Mouse (Mus musculus) adrenal gland, adult (tissue): ENCODE data around the gene Rcc2.

ENCODE experiments used
- DNase-seq, 2 experiments: peaks; one replicate each; pipeline ENCODE4 v3.0.0; 2022 to 2023; ENCODE audit warnings: low spot score in 1 of 2; ENCODE audit not compliant: inconsistent age in 2 of 2

Gene Rcc2

DNA sequence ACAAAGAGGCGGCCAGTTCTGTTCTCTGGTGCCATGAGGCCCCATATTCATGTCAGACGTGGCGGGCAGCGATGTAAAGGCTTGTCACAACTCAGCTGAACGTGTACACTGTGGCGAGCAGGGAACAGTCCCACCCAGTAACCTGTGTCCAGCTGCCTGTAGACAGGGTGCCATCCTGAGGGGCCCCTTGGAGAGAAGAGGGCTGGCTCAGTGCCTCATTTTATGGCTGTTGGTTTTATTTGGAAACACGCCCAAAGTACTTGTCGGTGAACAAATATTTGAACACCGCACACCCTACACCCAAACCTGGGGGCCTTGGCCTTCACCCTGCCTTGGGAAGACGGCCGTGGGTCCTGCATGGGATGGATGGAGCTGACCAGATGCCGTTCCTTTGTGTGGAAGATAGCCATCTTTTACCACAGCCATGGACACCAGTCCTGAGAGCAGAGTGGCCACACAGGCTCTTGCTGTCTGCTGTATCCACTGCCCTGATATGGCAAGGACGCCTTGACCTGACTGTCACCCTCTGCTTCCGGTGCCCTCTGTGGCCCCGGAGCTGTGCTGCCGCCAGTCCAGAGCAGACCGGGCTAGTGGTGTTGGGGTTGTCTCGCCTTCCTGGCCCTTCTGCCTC, 8.1 kb downstream of the Rcc2 start:
- DNase-seq = no peak

DNA sequence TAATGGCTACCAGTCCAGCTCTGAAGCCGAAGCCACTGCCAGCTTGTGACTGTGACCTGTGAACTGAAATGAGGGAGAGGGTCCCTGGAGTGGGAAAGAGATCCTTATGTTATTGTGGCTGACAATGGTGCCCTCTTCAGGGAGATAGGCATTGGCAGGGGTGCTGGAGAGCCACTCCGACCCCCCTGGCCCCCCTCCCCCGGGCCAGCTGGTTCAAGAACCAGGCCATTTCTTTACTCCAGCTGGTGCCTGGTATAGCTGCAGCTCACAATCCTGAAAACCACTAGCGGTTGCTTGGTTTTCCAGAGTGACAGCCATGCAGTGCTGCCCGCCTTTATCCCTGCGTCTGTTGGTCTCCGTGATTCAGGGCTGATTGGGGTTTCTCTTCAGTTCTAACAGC, 8.8 kb downstream of the Rcc2 start:
- no peak for DNase-seq

DNA sequence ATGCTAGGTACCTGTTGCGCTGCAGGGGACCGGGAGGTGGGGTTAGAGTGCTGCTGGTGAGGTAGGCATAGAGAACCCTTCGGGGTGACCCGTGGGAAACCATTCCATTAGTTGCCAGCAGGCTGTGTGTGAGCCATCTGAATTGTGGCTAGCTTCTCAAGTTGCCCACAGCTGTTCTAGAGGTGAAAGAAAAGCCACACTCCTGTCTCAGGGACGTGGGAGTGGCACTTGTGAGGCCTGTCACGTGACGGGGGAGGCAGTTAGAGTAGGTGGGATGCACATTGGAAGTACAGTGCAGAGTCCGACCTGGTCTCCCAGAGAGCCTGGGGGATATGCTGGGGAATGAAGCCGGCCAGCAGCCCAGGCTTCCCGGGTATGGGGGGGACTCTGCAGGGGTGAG, 9.3 kb downstream of the Rcc2 start:
- no peak for DNase-seq

DNA sequence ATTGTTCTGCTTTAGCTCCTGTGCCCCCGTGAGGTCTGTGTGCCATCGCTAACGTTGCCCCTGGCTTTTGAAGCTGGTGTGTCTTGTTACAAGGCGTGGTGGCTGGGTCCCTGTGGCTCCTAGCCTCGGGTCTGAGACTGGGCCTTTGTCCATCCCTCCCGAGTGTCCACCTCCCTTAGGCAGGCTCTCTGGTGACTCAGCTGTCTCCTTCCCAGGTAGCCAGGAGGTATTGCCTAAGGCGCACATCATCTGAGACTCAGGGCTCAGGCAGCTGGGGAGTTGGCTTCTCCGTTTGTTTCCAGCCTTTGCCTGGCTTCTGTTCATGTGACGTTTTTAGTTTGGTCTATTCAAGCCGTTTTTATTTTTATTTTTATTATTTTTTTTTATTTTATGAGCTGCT, 10.4 kb downstream of the Rcc2 start:
- no peak for DNase-seq

DNA sequence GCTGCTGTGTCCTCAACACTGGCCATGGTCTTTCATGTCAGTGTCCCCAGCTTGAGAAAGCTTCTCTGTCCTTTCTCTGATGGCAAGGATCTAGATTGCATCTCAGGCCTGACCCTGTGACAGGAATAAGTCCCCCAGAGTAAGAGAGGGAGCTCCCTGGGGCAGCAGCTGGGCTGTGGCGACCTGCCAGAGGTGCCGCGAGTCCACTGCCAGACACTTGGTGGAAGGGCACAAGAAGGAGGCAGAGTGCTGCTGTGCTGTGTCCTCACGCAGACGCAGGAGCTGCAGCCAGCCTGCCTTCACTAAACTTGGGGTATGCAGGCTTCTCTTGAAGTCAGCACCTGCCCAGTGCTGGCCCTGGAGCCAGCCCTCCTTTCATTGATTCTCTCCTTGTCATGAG, 11.0 kb downstream of the Rcc2 start:
- no peak for DNase-seq

DNA sequence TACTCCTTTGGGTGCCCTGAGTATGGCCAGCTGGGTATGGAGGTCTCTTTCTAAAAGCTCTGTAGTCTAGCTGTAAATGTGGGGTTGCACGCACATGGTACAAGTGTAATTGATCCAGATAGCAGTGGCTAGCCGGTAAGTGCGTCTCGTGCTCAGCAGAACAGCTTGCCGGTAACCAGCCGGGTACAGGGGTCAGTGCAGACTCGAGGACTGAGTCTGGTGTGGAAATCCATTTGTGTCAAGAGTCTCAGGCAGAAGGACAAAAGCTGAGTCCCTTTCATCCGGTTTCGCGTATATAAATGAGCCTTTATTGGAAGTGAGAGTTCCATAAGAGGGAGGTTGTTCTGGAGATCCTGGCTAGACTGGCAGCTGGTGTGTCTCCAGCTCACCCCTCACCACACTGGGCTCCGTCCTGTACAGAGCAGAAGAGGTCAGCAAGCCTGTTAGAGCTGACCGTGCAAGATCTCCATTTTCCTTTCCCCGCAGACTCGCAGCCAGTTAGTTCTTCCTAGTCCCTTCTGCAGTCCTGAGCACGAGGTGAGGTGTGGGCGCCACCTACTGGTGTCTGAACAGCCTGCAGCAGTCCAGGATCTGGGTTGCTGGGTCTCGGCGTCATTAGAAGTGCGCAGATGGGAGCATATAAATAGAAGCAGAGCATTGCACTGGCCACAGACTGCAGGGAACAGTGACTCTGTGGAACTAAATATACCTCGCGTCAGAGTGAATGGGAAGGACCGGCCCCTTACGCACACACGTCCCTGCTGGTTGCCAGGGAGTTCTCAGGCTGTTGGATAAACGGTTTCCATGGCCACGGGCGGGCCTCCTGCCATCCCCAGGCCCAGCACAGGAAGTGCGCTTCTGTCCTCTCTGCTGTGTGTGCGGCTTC, 13.4 kb downstream of the Rcc2 start:
- peak; percentile 91 to 96 for DNase-seq

DNA sequence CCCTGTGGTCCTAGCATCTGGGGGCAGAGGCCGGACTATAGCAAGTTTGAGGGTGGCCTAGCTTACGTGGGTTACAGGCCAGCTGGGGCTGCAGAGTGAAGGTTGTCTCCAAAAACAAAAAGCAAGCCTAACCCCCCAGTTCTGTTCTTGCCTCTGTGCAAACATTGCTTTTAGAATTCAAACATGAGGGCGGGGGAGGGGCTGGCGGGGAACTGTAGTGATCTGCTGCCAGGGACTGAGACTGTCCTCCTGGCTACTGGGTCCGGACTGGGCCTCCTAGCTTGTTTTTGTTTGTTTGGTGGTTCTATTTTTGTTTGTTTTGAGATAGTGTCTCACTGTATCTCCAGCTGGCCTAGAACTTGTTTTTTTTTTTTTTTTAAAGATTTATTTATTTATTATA, 14.2 kb downstream of the Rcc2 start:
- no peak for DNase-seq

DNA sequence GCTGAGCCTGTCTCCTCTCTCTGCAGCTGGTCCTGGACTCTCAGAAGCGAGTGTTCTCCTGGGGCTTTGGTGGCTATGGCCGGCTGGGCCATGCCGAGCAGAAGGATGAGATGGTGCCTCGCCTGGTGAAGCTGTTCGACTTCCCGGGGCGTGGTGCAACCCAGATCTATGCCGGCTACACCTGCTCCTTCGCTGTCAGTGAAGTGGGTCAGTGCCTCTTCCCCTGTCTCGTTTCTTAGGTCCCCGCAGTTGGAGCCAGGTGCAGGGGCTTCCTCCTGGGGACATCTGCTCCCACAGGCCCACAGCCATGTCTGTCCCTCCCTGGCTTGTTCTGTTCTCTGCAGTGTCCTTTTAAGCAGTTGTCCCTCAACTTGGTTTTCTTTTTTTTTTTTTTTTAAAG, 16.7 kb downstream of the Rcc2 start:
- no peak for DNase-seq

DNA sequence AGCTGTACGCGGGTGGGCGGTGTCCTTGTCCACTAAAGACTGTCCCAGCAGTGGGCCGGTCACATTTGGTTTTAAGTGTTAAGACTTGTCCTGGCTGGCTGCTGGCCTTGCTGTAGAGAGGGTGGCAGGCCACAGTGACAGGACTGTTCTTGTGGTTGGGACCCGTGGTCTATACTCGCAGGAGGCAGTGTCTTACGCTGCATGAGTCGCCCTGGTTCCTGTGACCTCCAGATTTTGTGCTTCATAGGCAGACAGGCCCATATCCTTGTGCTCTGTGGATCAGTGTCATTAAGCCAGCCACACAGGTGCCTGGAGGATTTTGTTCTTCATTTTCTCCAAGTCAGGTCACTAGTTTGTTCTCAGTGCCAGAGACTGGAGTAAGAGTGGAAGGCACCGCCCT, 18.1 kb downstream of the Rcc2 start:
- peak; percentile 48 to 70 for DNase-seq

DNA sequence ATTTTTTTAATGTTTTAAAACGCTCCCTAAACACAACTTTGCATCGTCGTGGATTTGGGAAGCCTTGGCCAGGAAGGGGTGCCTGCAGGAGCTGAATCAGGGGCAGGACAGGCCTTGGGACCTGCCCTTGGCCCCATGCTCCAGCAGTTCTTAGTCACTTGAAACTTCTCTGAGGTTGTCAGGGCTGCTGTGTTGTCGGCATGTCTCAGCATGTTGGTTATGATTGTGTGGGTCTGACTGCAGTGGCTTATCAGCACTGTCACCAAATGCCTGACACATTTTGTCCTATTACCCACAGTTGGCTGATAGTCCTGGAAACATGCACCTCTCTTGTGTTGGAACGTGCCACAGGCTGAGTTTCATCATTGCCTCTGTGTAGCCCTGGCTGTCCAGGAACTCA, 19.8 kb downstream of the Rcc2 start:
- peak; percentile 75 to 84 for DNase-seq

DNA sequence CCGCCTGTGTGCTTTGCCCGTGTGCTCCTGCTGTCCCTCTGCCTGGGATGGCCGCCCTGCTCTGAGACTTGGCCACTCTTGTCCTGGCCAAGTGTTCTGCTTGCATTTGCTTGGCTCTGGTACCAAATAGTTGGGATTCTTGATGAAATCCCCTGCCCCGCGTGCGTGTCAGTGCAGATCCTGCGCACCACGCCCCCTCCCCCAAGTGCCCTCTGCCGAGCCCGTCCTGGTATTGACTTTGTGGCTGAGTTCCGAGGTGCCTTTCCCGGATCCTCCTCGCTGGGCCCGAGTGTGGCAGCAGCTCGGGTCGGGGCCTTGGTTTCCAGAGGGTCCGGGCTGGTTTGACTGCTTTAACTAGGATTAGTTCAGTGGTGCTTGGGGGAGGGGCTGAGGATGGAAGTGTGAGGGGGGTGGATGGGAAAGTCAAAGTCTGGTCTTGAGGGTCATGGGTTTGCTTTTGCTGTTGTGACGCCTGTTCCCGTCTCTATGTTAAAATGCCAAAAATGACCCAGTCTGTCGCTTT, 21.7 kb downstream of the Rcc2 start:
- no peak for DNase-seq

DNA sequence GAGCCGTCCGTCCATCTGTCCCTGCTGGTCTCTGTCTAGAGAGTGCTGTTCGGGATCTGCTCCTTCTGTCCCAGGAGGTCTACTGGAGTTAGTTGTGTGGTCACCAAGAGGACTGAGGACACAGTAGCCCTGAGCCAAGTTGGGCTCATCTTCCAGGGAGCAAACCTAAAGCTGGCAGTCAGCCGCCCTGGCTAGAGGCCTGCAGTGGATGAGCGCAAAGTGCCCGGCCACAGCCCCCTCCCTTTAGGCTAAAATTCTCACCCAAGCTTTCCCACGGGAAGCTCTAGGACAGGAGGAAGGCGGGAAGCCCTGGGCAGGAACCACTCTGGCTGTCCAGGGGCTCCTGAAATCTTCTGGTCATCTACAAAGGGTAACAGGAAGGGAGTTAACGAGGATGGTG, 22.4 kb downstream of the Rcc2 start:
- DNase-seq = no peak

DNA sequence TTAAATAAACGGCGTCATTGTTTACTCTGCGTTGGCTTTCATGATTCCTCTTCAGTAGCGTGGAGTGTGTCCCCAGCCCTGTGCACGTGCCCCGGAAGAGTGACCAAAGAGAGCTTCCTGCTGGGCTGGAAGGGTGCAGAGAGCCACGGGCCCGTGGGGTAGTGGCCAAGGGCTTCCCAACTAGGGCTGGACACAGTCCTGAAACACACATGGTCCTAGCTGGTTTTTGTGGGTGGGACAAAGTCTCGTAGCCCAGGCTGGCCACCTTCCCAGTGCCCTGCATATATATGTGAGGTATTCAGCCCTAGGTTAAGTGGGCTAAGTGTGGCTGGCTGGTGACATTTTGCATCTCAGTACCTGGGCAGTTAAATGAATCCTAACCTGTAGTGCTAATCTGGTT, 22.9 kb downstream of the Rcc2 start:
- DNase-seq = peak in 1 of 2 experiments; percentile 18

DNA sequence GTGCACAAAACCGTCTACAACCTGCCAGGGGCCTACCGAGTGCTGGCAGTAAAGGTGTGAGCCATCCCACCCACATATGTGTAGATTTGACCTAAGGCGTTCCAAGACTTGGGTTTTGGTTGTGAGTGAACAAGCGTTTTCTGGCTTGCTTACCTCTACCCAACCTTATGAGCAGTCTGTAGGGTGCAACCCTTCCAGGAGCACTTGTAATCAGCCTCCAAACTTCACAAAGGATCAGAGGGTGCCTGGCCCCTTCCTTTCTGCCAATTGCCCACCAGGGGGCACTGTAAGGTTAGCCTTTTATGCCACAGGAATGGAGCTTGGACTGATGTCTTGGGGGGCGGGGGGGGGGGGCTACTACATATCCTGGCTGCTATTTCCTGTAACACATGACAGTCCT, 23.5 kb downstream of the Rcc2 start:
- peak in 1 of 2 experiments; percentile 51 for DNase-seq

DNA sequence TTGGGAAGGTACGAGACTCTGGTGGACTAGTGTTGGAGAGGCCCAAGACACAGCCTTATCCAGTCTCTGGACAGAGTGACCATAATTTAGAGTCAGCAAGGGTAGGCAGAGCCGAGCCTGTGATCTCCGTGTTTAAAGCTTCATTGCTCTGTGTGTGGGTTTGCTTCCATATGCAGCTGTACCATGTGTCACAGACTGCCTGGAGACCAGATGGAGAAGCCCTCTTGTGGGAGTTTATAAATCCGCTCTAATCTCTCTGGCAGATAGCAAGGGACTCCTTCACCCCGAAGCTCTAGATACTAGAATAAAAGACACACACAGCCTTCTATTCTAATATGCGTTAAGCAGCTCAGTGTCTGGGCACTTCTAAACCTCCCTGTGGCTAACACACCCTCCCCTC, 24.4 kb downstream of the Rcc2 start:
- no peak for DNase-seq

DNA sequence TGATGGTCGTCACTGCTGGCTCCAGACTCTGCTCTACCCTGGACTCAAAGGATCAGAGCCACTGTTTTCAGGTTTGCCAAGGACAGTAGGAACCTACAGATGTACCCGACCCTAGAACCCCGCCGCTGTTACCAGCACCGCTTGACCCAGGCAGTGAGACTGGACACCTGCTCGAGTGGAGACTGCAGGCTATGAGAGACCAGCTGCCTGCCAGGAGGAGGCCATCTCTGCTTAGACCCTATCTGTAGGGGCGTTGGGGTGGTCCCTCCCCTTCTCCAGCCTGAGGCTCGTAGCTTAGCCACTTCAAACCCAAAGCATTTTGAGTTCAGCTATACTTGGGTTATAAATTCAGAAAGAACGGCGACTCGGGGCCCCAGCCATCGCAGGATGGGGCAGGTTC, 26.6 kb downstream of the Rcc2 start:
- DNase-seq = no peak

DNA sequence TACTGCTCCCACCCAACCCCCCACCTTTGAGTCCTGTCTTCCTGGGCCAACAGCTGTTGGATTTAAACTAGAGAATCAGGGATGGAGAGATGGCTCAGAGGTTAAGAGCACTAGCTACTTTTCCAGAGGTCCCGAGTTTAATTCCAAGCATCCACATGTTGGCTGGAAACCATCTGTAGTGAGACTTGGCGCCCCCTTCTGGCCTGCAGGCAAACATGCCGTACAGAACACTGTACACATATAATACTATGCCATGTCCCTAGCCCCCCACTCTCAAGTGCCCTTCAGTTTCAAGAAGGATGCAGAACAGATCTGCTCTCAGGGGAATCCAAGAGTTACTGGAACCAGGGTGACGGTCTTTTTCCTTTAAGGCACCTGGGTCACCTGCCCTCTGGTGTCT, 31.3 kb downstream of the Rcc2 start:
- DNase-seq = no peak

DNA sequence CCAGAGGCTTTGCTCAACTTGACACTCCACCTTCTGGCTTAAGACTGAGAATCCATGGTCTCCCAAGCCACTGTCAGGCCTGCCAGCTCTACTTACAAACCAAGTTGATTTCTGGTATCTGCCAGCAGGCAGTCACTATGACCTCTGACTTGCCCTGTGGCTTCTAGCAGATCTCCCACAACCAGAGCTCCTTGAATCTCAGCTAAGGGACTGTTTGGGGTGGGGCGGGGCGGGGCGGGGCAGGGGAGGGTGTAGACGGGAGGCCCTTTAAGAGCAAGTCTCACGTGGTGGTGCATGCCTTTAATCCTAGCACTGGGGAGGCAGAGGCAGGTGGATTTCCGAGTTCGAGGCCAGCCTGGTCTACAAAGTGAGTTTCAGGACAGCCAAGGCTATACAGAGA, 32.5 kb downstream of the Rcc2 start:
- DNase-seq = no peak

DNA sequence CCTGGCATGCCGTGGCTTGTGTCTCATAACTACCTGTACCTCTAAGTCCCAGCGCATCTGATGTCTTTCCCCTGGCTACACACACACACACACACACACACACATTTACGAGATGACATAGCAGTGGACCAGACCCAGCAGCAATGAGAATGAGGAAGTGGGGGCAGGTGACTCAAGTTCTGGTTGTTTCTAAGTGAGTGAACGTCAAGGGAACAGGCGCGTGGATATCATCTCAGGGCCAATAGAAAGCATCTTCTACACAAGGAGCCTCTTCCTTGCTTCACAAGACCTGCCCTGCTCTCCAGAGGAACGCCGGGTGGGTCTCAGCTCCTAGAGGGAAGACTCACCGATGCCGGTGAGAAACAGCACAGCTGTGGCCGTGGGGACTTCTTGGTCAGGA, 40.3 kb downstream of the Rcc2 start:
- DNase-seq = no peak

DNA sequence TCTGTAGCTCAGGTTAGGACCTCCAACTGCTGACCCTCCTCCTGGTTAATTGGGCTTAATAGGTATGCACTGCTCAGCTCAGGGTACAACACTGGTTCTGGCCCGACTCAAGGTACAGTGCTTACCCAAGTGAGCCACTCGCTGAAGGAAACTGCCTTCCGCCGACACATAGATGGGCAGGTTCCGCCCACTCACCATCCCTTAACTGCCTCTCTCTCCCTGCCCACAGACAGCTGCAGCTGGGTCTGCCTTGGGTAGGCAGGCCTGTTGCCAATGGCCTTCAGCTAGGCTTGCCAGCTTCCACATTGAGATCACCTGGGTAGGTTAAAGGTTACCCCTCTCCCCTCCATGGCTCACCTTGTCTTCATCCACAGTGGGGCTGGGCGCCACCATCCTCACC, 41.1 kb downstream of the Rcc2 start:
- DNase-seq = no peak

DNA sequence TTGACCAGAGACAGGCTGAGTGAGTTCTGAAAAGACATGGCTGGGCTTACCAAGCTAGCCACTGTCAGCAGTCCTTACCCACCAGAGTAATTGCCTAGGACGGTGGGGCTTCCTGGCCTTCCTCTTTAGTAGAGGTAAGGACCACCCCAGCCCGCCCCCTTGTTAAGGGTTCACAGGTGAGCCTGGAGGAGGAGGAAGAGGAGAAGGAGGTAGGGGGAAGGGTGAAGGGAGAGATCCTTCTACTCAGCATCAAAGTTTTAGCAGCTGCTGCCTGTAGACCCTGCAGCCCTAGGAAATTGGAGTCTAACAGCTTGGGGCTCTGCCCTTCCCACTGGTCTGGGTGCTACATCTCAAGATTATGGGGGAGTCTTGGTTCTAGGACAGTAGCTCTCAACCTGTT, 42.2 kb downstream of the Rcc2 start, which contains the start of gene Padi6:
Gene Padi6, minus strand, starts transcription at position 101 of the 400 bp plus-strand sequence.
- no peak for DNase-seq

DNA sequence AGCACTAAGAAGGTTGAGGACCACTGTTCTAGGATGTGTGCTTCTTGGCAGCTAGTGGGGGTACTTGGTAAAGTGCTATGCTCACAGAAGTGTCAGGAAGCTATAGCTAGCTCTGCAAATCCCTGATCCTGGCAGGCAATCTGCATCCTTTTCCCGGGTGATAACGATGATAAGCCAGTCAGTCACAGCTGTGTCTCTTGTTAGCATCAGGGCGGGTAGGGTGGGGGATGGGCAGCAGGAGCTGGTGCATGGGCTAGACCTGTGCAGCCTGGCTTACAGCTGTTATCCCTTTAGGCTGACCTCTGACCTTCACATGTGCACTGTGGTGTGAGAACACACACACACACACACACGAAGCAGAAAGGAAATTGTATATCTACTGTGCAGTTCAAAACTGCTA, 42.7 kb downstream of the Rcc2 start:
- DNase-seq = no peak
